Mouse (Mus musculus) cerebellum, adult 18-20 months (tissue): ENCODE measurements around the gene Trim14.
"Not testable (repeated sequence)": the region's sequence is repeated elsewhere in the genome, so short reads cannot be mapped to it uniquely, and the experiment has no call there.

ENCODE experiments used
- DNase-seq, 2 experiments: peaks; one replicate each; pipeline ENCODE4 v3.0.0; 2021

Gene Trim14

DNA sequence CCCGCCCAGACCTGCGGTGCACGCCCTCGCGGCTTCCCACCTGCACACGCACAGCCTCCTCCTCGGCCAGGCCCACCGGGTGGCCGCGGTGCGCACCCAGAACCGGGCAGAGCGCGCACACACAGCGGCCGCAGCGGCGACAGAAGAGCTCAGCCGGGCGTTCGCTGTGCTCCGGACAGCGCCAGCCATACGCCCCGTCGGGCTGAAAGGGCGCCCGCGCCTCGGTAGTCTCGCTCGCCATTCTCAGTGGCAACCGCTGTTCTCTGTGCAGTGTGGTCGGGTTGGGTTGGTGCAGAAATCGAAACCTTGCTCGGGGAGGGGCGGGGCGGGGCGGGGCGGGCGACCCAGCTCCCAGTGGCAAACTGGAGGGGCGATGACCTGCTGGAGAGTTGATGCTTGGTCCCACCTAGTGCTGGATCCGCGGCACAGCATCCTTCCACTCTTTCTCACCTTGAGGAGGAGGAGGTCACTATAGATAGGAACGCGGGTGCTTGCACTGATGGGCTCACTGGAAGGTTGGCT lies at the start of gene Trim14:
Gene Trim14, minus strand, starts transcription at position 302 of the 522 bp plus-strand sequence.
- peak; percentile 24 to 43 for DNase-seq

DNA sequence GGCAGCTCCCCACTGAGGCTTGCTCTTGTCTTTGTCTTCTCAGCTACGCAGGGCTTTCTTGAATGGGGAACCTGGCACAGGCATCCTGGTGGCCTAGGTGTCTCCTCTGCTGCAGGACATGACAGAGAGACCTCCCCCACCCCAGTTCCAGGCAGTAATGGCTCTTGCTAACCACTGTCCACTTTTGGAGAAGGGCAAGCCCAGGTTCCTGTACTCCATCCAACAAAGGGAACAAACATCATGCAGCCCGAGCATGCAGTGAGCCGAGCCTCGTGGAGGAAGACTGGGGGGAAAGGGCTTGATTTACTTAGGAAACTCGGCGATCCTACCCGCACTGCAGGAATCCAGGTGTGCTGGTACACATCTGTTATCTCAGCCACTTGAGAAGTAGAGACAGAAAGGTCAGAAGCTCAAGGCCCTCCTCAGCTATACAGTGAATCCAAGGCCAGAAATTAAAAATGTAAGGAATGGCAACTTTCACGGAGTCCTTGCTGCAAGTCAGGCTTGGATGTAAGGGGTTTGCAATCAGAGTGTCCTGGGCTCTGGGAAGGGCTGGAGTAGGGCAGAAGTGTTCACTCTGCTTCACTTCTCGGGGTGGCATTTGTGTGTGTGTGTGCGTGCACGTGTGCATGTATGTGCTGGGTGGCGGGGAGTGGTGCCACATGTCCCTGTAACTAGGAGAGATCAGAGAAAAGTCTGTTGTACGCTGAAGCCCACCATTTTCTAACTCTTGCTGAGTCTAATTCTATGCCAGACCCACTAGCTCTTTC lies 49.3 kb upstream of the Trim14 start:
- DNase-seq, result peak in 1 of 2 experiments; percentile 3

DNA sequence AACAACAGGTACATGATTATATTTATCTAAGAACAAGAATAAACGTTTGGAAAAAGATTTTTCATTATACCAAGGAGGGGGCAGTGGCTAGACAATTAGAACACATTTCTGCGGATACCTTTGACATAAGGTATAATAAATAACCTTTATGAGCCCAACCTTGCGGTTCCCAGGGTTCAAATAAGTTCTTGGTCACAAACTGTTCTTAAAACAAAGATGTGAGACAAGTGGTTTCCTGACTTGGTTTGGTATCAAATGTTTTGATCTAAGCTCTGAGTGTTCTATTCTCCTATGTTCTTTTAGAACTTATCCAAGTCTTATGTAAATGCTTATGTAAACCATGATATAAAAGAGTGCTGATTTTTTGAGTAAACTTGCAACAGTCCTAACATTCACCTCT lies 48.6 kb upstream of the Trim14 start:
- DNase-seq, result not testable (repeated sequence)

DNA sequence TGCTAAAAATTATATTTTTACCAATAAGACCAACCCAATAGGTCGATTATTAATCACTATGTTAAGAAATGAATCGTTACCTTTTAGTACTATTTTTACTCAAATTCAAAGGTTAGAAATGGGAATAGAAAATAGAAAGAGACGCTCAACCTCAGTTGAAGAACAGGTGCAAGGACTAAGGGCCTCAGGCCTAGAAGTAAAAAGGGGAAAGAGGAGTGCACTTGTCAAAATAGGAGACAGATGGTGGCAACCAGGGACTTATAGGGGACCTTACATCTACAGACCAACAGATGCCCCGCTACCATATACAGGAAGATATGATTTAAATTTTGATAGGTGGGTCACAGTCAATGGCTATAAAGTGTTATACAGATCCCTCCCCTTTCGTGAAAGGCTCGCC lies 48.1 kb upstream of the Trim14 start:
- DNase-seq, result not testable (repeated sequence)

DNA sequence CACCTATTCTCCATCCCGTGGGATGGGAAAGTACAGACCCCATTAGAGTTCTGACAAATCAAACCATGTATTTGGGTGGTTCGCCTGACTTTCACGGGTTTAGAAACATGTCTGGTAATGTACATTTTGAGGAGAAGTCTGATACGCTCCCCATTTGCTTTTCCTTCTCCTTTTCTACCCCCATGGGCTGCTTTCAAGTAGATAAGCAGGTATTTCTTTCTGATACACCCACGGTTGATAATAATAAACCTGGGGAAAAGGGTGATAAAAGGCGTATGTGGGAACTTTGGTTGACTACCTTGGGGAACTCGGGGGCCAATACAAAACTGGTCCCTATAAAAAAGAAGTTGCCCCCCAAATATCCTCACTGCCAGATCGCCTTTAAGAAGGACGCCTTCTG lies 46.1 kb upstream of the Trim14 start:
- DNase-seq, result not testable (repeated sequence)

DNA sequence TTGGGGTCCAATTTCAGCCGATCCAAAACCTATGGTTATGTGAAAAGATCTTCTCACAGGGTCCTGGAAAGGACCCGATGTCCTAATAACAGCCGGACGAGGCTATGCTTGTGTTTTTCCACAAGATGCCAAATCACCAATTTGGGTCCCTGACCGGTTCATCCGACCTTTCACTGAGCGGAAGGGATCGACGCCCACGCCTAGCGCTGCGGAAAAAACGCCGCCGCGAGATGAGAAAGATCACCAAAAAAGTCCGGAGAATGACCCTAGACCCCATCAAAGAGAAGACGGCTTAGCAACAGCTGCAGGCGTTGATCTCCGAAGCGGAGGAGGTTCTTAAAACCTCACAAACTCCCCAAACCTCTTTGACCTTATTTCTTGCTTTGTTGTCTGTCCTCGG lies 45.6 kb upstream of the Trim14 start:
- not testable (repeated sequence) for DNase-seq

DNA sequence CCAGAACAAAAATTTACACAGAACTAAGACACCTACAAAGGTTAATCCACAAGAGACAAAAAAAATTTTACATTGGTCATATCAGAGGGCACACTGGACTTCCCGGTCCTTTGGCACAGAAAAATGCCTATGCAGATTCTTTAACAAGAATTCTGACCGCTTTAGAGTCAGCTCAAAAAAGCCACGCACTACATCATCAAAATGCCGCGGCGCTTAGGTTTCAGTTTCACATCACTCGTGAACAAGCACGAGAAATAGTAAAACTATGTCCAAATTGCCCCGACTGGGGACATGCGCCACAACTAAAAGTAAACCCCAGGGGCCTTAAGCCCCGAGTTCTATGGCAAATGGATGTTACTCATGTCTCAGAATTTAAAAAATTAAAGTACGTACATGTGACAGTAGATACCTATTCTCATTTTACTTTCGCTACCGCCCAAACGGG lies 44.9 kb upstream of the Trim14 start:
- DNase-seq, result not testable (repeated sequence)

DNA sequence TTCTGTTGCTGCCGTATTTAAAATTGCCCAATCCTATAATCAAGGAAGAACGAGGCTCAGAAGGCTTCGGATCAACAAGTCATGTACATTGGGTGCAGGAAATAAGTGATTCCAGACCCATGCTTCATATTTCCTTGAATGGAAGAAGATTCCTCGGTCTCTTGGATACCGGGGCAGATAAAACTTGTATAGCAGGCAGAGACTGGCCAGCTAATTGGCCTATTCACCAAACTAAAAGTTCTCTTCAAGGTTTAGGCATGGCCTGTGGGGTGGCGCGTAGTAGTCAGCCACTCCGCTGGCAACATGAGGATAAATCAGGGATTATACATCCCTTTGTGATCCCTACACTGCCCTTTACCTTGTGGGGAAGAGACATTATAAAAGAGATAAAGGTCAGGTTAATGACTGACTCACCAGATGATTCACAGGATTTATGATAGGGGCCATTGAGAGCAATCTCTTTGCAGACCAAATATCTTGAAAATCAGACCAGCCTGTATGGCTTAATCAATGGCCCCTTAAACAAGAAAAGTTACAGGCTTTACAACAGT lies 42.9 kb upstream of the Trim14 start:
- DNase-seq, result not testable (repeated sequence)

DNA sequence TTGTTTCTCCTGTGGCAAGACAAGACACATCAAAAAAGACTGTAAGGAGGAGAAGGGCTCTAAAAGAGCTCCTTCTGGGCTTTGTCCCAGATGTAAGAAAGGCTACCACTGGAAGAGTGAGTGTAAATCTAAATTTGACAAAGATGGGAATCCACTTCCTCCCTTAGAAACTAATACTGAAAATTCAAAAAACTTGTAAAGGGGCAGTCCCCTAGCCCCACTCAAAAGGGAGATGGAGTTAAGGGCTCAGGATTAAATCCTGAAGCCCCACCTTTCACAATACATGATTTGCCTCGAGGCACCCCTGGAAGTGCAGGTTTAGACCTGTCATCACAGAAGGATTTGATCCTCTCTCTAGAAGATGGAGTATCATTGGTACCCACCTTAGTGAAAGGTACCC lies 42.3 kb upstream of the Trim14 start:
- DNase-seq, result no peak

DNA sequence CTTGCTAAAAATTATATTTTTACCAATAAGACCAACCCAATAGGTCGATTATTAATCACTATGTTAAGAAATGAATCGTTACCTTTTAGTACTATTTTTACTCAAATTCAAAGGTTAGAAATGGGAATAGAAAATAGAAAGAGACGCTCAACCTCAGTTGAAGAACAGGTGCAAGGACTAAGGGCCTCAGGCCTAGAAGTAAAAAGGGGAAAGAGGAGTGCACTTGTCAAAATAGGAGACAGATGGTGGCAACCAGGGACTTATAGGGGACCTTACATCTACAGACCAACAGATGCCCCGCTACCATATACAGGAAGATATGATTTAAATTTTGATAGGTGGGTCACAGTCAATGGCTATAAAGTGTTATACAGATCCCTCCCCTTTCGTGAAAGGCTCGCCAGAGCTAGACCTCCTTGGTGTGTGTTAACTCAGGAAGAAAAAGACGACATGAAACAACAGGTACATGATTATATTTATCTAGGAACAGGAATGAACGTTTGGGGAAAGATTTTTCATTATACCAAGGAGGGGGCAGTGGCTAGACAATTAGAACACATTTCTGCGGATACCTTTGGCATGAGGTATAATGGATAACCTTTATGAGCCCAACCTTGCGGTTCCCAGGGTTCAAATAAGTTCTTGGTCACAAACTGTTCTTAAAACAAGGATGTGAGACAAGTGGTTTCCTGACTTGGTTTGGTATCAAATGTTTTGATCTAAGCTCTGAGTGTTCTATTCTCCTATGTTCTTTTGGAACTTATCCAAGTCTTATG lies 39.8 kb upstream of the Trim14 start:
- DNase-seq, result not testable (repeated sequence)

DNA sequence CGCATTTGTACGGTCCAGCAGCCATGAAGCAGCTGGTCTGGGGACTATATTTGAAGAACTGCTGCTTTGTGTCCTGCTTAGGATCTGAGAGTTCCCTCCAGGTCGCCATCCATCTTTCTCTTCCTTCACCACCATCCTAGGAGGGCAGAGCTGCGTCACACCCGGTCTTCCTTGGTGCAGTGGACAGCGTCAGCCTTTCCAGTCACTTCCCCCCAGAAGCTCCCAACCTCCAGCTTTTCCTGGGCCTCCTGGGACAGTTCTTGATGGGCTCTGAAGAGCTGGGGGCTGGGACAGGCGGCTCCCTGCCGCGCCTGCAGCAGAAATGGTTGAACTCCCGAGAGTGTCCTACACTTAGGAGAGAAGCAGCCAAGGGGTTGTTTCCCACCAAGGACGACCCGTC lies 38.9 kb upstream of the Trim14 start:
- DNase-seq, result no peak

DNA sequence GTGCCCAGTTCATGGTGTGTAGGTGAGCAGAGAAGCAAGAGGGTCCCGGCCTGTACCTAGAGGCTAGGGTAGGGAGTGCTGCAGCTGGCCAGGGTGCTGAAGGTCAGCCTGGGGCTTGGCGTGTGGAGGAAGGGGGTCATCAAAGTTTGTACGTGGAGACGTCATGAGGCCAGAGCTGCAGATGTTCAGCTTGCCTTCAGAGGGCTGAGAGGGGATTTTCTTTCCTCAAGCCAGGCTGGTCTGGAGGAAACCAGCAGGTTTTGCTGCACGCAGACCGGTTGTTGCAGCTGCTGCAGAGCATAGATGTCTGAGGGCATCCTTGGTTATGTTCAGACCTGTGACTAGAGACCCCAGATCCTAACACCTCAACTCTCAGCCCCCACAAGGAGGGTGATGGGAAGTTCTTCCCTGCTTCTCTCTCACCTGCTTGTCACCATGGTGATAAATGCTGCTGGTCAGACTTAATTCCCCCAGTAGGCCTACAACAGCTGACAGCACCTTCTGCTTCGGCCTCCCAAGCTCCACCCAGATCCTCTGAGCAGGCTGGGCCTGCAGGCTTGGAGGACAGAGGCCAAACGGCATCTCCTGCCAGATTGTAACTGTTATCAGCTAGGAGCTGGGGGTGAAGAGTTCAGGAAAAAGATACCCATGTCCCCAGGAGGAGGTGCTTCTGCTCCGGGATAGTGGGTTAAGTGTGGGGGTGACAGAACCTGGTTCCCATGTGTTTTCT lies 38.2 kb upstream of the Trim14 start:
- peak in 1 of 2 experiments; percentile 60 for DNase-seq

DNA sequence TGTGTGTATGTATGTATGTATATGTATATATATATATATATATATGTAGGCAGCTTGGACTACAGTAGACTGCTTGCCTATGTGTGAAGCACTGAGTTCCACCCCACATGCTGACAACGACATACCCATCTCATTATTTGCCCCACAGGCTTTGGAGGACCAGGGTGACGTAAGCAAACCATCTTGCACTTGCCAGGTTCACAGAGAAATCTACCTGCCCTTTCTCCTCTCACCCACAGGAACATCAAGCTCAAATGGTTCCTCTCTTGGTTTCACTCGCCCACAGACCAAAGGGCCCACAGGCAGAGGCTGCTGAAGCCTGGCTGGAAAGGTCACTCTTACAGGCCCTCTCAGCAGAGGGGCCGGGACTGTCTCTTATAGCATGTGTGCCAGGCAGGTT lies 36.7 kb upstream of the Trim14 start:
- DNase-seq, result no peak

DNA sequence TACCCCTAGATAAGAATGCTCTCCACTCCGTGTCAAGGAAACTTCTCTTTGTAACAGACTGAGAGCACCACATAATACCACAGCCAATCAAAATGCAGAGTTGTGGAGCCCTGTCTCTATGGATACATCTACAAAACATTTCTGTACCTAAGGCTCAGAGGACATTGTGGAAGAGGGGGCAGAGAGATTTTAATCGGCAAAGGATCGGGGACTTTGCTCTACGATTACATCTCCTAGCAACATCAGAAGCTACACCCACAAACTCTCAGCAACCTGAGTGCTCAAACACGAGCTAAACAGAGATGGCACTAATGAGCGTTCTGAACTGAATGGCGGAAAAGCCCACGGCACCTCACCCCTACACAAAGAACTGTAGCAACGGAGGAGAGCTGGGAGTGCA lies 35.8 kb upstream of the Trim14 start:
- DNase-seq, result no peak

DNA sequence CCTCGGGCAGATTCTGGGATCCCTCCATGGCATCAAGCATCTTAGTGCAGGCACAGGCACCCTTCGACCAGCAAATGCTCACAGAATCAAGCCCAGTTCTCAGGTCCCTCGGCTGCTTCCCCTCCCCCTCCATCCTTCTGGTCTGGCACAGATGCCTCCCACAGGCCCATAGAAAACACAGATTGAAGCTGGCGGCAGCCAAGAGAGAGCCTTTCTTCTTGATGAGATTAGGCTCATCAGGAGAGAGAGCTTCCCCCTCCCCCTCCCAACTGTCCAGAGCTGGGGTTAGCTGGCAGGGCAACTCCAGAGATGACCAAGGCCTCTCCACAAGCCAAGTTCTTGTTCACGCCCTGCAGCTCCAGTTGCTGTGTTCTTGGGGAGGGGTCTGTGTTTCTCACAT lies 33.7 kb upstream of the Trim14 start:
- DNase-seq, result peak; percentile 62 to 76

DNA sequence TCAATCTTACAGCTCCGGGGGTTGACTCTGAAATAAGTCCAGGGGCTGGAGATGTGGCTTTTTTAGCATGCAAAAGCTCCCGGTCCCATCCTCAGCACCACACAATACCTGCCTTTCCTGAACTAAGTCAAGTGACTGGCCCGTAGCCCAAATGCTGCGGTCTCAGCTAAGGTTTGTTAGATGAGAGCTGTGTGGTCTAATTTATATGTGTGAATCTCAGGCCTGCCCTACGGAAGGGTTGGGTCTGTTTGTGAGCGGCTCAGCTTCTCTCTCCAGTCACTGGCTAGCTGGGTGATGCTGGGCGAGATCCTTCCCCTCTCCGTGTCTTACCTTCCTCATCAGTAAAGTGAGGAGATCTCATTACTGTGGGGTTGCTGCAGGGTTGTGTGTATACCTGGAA lies 32.2 kb upstream of the Trim14 start:
- no peak for DNase-seq

DNA sequence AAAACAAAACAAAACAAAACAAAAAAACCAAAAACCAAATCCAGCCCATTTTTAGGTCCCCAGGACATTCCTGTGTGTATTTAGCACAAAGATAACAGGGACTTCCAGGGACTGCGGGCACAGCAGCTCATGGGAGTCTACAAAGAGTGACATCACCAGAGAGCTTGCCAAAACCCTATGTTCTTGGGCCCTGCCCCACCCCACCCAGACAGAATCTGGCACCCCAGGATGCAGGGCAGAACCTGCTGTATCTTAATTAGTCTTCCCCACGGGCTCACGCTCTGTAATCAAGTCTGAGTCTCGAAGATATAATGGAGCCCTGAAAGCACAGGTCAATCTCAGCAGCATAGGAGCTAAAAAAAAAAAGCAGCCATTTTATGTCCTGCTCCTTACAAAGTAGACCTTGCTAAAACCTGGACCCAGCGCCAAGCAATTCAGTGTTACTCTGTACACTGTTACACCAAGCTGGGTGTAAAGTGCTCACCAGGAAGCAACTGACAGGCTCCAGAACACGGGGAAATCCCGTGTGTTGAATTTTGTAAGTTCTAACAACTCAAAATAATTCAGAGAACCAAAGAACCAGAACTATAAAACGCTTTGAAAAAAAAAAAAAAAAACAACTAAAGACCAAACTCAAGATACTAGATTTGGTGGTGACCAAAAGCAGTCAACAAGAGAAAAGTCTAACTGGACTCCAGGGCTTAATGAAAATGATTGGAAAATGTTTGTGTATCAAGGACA lies 31.2 kb upstream of the Trim14 start:
- no peak for DNase-seq

DNA sequence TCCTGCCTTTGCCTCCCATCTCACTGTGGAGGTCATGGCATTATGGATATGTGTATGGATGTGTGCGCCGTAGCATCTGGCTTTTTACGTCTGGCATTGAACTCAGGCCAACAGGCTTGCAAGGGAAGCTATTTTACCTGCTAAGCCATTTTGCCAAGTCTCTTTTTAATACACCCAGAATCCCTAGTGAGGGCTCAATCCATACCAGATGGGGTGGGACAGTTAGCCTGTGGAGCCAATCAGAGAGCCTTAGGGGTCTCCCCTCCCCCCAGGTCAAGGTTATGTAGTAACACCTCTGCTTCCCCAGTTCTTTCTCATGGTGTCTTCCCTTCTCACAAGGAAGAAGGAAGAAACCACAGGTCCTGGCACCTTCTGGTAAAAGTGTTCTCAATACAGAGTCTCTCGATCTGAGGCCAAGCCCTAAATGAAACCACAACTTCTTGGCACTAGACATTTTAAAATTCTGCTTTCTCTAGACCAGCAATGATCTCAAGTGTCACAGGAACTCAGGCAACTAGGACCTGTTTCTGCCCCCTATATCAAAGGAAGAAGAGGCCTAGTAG lies 29.5 kb upstream of the Trim14 start:
- DNase-seq, result no peak

DNA sequence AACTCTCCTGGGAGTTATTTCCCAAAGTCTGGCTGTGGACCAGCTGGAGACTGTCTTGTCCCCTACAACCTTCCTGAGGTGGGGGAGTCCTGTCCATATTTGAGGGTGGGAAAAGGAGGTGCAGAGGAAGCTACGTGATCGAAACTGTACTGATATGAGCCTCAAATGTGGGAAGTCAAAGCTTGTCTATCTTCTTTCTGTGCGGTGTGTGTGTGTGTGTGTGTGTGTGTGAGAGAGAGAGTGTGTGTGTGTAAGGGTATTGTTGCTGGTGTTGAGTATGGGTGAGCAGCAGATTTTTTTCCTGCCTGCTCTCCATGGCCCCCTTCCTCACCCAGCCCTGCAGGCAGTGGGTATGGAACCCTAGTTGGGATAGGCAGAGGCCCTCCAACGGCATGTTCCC lies 28.3 kb upstream of the Trim14 start:
- DNase-seq, result no peak

DNA sequence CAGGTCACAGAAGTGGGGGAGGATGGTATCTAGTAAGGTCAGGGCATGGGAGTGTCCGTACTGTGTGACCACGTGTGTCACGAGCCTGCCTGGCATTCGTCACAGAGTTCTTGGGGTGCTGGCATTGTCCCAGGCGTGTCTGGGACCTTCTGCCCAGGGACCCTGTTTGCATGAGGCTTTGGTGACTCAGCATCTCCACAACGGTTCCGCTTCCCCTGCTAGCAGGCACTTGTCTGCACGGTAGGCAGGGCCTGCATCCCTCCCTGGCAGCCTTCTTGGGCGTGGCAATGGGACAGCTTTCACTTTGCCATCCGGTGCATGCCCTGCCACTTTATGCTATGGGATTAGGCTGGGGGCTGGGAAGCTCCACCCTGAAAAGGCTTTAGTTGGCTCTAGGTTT lies 27.9 kb upstream of the Trim14 start:
- no peak for DNase-seq

DNA sequence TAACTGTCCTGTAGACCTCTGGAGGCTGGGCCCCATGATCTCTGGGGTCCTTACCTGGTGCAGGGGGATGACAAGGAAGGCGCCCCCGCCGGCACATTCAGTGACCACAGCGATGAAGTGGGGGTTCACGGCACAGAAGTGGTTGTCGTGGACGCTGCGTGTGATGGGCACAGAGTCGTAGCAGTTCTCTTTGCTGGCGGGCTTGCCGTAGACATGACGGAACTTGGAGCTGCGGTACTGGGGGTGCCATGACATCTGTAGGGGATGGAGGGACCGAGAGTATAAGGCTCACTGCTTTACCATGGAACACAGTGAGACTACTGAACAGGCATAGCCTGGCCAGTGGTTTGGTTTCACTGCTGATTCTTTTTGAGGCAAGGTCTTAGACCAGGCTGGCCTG lies 26.9 kb upstream of the Trim14 start:
- no peak for DNase-seq

DNA sequence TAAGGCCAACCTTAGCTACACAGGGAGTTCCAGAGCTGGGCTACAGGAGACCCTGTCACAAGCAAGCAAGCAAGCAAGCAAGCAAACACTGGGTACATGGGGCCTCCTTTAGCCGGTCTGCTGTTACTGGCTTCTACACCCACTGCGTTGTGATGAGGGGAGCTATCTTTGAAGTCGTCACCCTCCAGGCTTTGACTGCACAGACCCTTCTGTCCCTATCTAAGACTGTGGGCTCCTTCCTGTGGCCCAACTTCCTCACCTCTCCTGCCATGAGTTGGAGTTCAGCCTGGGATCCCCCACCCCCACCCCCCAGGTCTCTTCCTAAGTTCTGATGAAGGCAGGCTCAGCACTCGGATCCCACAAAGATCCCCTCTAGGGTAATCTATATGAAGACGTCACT lies 26.1 kb upstream of the Trim14 start:
- DNase-seq, result no peak
